Mouse (Mus musculus): Measurements from ENCODE around the gene Lama2.

The Lama2 gene

GRCm38 (mm10) chr10:27619658-27620057 is at the start of gene Lama2:
TSS of gene Lama2 (minus strand) at chr10:27619758.
- DNase-seq (ENCODE audit: low spot score in 2 of 2) = no peak

GRCm38 (mm10) chr10:27664391-27664790 is 44.8 kb upstream of the Lama2 start:
- no peak for DNase-seq (ENCODE audit: low spot score in 2 of 2)

GRCm38 (mm10) chr10:27663396-27663795 is 43.8 kb upstream of the Lama2 start:
- no peak for DNase-seq (ENCODE audit: low spot score in 2 of 2)

GRCm38 (mm10) chr10:27654164-27654563 is 34.6 kb upstream of the Lama2 start:
- peak in 1 of 2 experiments; percentile 13 for DNase-seq (ENCODE audit: low spot score in 2 of 2)

- no peak for DNase-seq (ENCODE audit: low spot score in 2 of 2)
These were observed 33.3 kb upstream of the Lama2 start for GRCm38 (mm10) chr10:27652694-27653335.

- DNase-seq (ENCODE audit: low spot score in 2 of 2) = no peak
These were observed 16.2 kb upstream of the Lama2 start for GRCm38 (mm10) chr10:27635721-27636120.

- peak in 1 of 2 experiments; percentile 19 for DNase-seq (ENCODE audit: low spot score in 2 of 2)
These were observed 11.4 kb upstream of the Lama2 start for GRCm38 (mm10) chr10:27631002-27631401.

GRCm38 (mm10) chr10:27621697-27622449 is 2.3 kb upstream of the Lama2 start:
- no peak for DNase-seq (ENCODE audit: low spot score in 2 of 2)

- DNase-seq (ENCODE audit: low spot score in 2 of 2) = no peak
These were observed 2.0 kb downstream of the Lama2 start for GRCm38 (mm10) chr10:27617522-27618020.

- DNase-seq (ENCODE audit: low spot score in 2 of 2) = no peak
These were observed 2.7 kb downstream of the Lama2 start for GRCm38 (mm10) chr10:27616641-27617415.

- no peak for DNase-seq (ENCODE audit: low spot score in 2 of 2)
These were observed 23.9 kb downstream of the Lama2 start for GRCm38 (mm10) chr10:27595675-27596074.

GRCm38 (mm10) chr10:27533217-27533616 is 86.3 kb downstream of the Lama2 start:
- no peak for DNase-seq (ENCODE audit: low spot score in 2 of 2)

GRCm38 (mm10) chr10:27508847-27509459 is 110.6 kb downstream of the Lama2 start:
- DNase-seq (ENCODE audit: low spot score in 2 of 2) = no peak

GRCm38 (mm10) chr10:27500863-27501262 is 118.7 kb downstream of the Lama2 start:
- no peak for DNase-seq (ENCODE audit: low spot score in 2 of 2)

- no peak for DNase-seq (ENCODE audit: low spot score in 2 of 2)
These were observed 131.1 kb downstream of the Lama2 start for GRCm38 (mm10) chr10:27488452-27488851.

GRCm38 (mm10) chr10:27484041-27484440 is 135.5 kb downstream of the Lama2 start:
- peak; percentile 31 to 67 for DNase-seq (ENCODE audit: low spot score in 2 of 2)

GRCm38 (mm10) chr10:27475540-27475939 is 144.0 kb downstream of the Lama2 start:
- DNase-seq (ENCODE audit: low spot score in 2 of 2) = no peak

GRCm38 (mm10) chr10:27468274-27468673 is 151.3 kb downstream of the Lama2 start:
- no peak for DNase-seq (ENCODE audit: low spot score in 2 of 2)

GRCm38 (mm10) chr10:27413583-27414465 is 205.7 kb downstream of the Lama2 start:
- DNase-seq (ENCODE audit: low spot score in 2 of 2) = no peak

- DNase-seq (ENCODE audit: low spot score in 2 of 2) = no peak
These were observed 228.8 kb downstream of the Lama2 start for GRCm38 (mm10) chr10:27390753-27391152.

- DNase-seq (ENCODE audit: low spot score in 2 of 2) = no peak
These were observed 232.0 kb downstream of the Lama2 start for GRCm38 (mm10) chr10:27387531-27387930.

Data from left cerebral cortex, adult 9 months (tissue).